Mouse (Mus musculus) hindbrain, postnatal 0 days (tissue): Measurements from ENCODE around the gene Scg5. TPM values are rescaled to one million over a fixed set of nuclear protein-coding genes. Genes with fewer than 3 reads are reported as not detected.
A peak's percentile ranks its signal among the peaks of the same experiment; 100 is the strongest.

ENCODE experiments used
- ATAC-seq: fragments of 200-750 bp; cut with Nextera tagmentation; 2 replicates; pipeline ENCODE4 v1.8.0; 2017; ENCODE audit warnings: mild to moderate bottlenecking, moderate TSS enrichment, moderate library complexity
- DNase-seq: peaks from one replicate; pipeline ENCODE4 v3.0.0-alpha.2; 2015; ENCODE audit warnings: low spot score
- H3K27ac ChIP-seq: fragments of 300-500 bp; sonication (generic); 2 replicates; pipeline ENCODE4 v1.5.1; 2014; ENCODE audit warnings: mild to moderate bottlenecking
- H3K27me3 ChIP-seq: fragments of 300-500 bp; sonication (generic); 2 replicates; pipeline ENCODE4 v1.6.1; 2014; ENCODE audit warnings: low read length, mixed read lengths; ENCODE audit not compliant: insufficient read depth
- H3K36me3 ChIP-seq: fragments of 300-500 bp; sonication (generic); 2 replicates; pipeline ENCODE4 v1.6.1; 2014; ENCODE audit warnings: low read length, mixed read lengths; ENCODE audit not compliant: insufficient read depth
- H3K4me1 ChIP-seq: fragments of 300-500 bp; sonication (generic); 2 replicates; pipeline ENCODE4 v1.6.1; 2014; ENCODE audit warnings: antibody characterized with exemption, low read length, mixed read lengths; ENCODE audit not compliant: insufficient read depth
- H3K4me2 ChIP-seq: fragments of 300-500 bp; sonication (generic); 2 replicates; pipeline ENCODE4 v1.6.1; 2014; ENCODE audit warnings: low read depth, mild to moderate bottlenecking, low read length, moderate library complexity, mixed read lengths
- H3K4me3 ChIP-seq: fragments of 300-500 bp; sonication (generic); 2 replicates; pipeline ENCODE4 v1.5.1; 2014; ENCODE audit warnings: low read length
- H3K9ac ChIP-seq: fragments of 300-500 bp; sonication (generic); replicated peaks from 2 replicates; pipeline ENCODE4 v1.6.1; 2014; ENCODE audit warnings: mild to moderate bottlenecking, low read length, moderate library complexity, mixed read lengths
- H3K9me3 ChIP-seq: fragments of 300-500 bp; sonication (generic); 2 replicates; pipeline ENCODE4 v1.6.1; 2016; ENCODE audit warnings: low read length, mixed read lengths
- CTCF ChIP-seq: IDR thresholded peaks from 2 replicates; pipeline ENCODE4 v1.5.1; 2016; ENCODE audit warnings: antibody characterized with exemption, control low read depth, low read depth
- WGBS: fragments of 180-500 bp; shearing (Covaris S2); extraction: QIAGEN DNeasy Blood & Tissue Kit; methylation state at CpG from one replicate; pipeline ENCODE4 v1.1.7; 2014; 5-methylcytosine and 5-hydroxymethylcytosine counted together
- polyA plus RNA-seq: library from polyadenylated mRNA; unstranded; fragments of >200 nt; fragmentation: Nextera tagmentation; extraction: Ambion mirVana; gene quantifications from 2 replicates; pipeline ENCODE4 v1.2.1, GENCODE M21; 2015
- total RNA-seq: library from RNA; depleted of rRNA; stranded (reverse); fragments of >200 nt; gene quantifications from 2 replicates; pipeline ENCODE4 v1.2.3, GENCODE M21; 2014

Scg5 gene
- total and polyA plus RNA-seq, 2 experiments from 2014 or later: 203 to 362 TPM

DNA sequence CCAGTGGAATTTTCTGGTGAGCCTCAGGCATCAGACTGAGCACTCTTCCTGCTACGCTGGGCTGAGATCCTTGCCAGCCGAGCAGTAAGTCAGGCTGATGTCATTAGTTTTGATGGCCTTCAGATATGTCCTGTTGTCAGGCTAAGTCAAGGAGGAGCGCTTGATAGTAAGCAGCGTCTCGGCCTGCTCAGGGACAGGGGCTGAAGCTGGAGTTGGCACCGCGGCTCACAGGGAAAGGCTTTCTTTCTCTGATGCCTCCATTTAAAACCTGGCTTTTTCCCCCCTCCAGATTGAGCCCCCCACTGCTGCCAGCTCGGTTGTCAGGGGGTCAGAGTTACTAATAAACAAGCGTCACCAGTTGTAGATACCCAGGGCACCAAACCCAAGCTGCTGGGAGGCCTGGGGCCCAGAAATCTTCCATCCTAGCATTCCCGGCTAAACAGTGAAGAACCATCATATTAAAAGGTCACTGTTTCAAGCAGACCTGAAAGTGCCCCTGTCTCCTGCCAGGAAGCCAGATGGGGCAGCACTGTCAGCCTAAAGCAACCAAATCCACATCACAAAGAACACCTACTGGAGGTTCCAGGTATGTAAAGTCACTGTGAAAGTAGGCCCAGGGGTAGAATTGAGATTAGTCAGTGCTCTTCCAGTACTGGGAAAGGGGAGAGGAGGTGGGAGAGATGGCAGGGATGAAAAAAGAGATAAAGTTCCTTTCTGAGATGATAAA is 21.9 kb downstream of the Scg5 start:
- 55% methylated on average over 10 of the region's 10 CpGs for WGBS
- TF ChIP-seq CTCF: no peak
- no peak overlapping the region for H3K27ac ChIP-seq
- no peak overlapping the region for H3K9ac ChIP-seq
- 0 out of 2 replicates have a peak, but pooled peaks have one; percentile 49 for ATAC-seq
- H3K4me2 ChIP-seq: no peak overlapping the region
- DNase-seq: no peak
- H3K4me3 ChIP-seq: no peak overlapping the region
- no peaks in the 10 kb centered on the region for H3K4me1 ChIP-seq
- no peaks in the 10 kb centered on the region for H3K36me3 ChIP-seq
- H3K9me3 ChIP-seq: no peaks in the 10 kb centered on the region
- no peaks in the 10 kb centered on the region for H3K27me3 ChIP-seq

DNA sequence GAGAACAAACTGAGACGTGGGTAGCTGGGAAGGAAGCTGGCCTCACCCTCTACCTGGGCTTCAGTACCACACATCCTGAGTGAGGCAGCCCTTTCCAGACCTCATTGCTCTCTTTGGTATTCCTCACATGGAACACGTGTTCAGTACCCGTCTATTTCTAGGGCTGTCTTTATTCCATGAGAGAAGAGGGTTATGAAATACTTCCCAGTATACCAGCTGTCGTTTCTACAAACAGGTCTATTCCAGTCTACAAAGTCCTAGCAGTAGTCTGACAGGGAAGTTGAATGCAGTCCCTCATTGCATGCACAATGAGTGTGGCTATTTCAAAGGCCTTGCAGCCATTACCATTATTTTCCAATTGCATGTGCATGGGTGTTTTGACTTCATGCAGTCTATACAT is 23.2 kb downstream of the Scg5 start:
- Histone ChIP-seq H3K36me3 (no peaks in the 10 kb centered on the region), H3K4me3 (no peak overlapping the region), H3K9ac (no peak overlapping the region), H3K27me3 (no peaks in the 10 kb centered on the region), H3K4me1 (no peaks in the 10 kb centered on the region), H3K4me2 (no peak overlapping the region), H3K9me3 (no peaks in the 10 kb centered on the region), H3K27ac (no peak overlapping the region)
- DNase-seq (no peak), ATAC-seq (no peak)
- 85% methylated on average over 4 of the region's 4 CpGs for WGBS
- no peak for TF ChIP-seq CTCF

DNA sequence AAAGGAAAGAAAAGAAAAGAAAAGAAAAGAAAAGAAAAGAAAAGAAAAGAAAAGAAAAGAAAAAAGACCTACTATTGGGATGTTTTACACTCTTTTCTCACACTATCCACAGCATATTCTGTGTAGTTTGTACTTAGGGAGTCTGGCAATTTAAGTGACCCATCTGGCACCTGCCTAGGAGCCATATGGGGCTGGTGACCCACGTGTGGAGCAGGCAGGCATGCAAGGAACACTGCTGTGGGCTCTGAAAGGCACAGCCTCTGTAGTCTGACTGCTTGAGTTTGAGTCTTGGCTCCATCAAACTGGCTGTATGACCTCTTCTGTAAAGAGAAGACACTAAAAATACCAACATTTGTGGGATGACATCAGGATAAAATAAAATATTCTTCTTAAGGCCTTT is 25.2 kb downstream of the Scg5 start:
- H3K4me2 ChIP-seq: no peak overlapping the region
- H3K4me1 ChIP-seq: no peaks in the 10 kb centered on the region
- no peaks in the 10 kb centered on the region for H3K9me3 ChIP-seq
- WGBS: 11% methylated on average over 1 of the region's 1 CpGs
- H3K27ac ChIP-seq: no peak overlapping the region
- TF ChIP-seq CTCF: no peak
- H3K27me3 ChIP-seq: no peaks in the 10 kb centered on the region
- H3K9ac ChIP-seq: no peak overlapping the region
- H3K4me3 ChIP-seq: no peak overlapping the region
- no peak for ATAC-seq
- H3K36me3 ChIP-seq: no peaks in the 10 kb centered on the region
- DNase-seq: no peak

DNA sequence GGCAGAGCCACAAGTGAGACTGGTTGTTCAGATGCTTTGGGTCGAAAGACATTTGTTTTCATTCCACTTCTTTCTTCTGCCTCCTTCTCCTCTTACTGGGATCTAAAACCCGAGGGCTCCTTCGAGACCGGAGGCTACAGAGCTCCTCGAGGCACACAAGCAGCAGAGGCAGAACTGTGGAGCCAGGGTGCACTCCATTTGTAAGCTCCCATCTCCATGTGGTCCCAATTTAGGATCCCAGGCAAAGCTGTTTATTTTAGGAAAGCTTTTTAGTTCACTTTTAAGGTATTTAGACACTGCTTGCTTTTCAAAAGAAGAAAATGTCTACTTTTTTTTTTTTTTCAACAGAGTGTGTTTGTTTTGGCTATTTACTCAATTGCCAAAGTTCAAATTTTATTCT is 28.1 kb downstream of the Scg5 start:
- no peak overlapping the region for H3K4me3 ChIP-seq
- no peaks in the 10 kb centered on the region for H3K36me3 ChIP-seq
- H3K9ac ChIP-seq: no peak overlapping the region
- ATAC-seq (no peak), DNase-seq (no peak)
- no peaks in the 10 kb centered on the region for H3K4me1 ChIP-seq
- no peaks in the 10 kb centered on the region for H3K9me3 ChIP-seq
- no peak overlapping the region for H3K4me2 ChIP-seq
- no peak overlapping the region for H3K27ac ChIP-seq
- WGBS: 72% methylated on average over 5 of the region's 5 CpGs
- no peaks in the 10 kb centered on the region for H3K27me3 ChIP-seq
- TF ChIP-seq CTCF: no peak

DNA sequence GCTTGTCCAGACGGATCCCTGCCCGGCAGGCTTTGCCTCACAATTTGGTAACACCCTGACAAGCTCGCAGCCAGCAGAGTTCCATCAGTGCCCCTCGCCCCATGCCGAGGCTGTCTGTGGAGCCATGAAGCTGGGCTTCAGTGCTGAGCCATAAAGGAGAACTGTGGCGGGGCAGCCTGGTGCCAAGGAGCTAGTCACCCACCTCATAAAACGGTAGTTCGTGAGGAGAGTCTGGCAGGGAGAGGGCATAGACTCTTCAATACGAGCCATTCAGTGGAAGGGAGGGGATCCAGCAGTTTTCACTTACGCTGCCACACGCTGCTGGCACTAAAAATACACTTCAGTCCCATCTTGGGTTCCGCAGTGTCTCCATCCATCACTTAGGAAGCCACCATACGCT is 30.3 kb downstream of the Scg5 start:
- no peak overlapping the region for H3K4me3 ChIP-seq
- no peaks in the 10 kb centered on the region for H3K4me1 ChIP-seq
- H3K27me3 ChIP-seq: no peaks in the 10 kb centered on the region
- ATAC-seq (no peak), DNase-seq (no peak)
- no peaks in the 10 kb centered on the region for H3K36me3 ChIP-seq
- H3K9me3 ChIP-seq: no peaks in the 10 kb centered on the region
- WGBS: 77% methylated on average over 13 of the region's 13 CpGs
- H3K4me2 ChIP-seq: no peak overlapping the region
- H3K9ac ChIP-seq: no peak overlapping the region
- no peak for TF ChIP-seq CTCF
- no peak overlapping the region for H3K27ac ChIP-seq

DNA sequence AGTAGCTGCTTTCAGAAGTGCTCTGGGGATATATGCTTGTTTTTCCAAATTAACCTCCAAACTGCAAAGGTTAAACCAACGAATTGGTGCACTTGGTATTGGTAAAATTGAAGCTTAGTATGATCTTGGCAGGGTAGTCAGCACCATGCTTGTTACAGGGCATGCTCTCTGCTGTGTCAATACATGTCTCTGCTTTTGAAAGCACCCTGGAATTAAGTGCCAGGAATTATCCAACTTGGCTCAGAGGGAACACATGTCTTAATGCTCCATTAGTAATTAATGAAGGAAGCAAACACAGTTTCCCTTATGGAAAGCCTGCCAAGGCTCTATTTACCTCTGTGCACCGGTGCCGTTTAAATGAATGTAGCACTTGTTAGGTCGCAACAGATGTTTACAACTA is 33.7 kb downstream of the Scg5 start:
- 55% methylated on average over 4 of the region's 4 CpGs for WGBS
- no peak for TF ChIP-seq CTCF
- no peaks in the 10 kb centered on the region for H3K4me1 ChIP-seq
- H3K27me3 ChIP-seq: no peaks in the 10 kb centered on the region
- H3K27ac ChIP-seq: no peak overlapping the region
- no peak overlapping the region for H3K4me2 ChIP-seq
- H3K9ac ChIP-seq: no peak overlapping the region
- DNase-seq (no peak), ATAC-seq (no peak)
- H3K9me3 ChIP-seq: no peaks in the 10 kb centered on the region
- no peak overlapping the region for H3K4me3 ChIP-seq
- no peaks in the 10 kb centered on the region for H3K36me3 ChIP-seq

DNA sequence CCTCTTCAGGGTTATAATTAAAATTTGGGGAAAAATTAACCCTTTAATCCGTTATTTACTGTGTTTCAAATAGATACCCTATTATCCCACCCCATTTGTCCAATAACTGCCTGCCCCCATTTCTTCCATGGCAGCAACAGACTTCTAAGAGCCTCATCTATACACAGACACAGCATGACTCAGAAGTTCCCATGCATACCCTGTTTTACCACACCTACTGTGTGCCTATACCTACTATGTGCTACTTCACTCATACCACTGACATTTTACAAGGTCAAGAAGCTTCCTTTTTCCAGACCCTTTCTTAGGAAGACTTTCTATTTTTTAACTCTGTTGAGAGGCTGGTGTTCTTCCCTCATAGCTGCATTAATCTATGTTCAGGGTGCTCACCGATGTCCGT is 35.4 kb downstream of the Scg5 start:
- Histone ChIP-seq H3K9ac (no peak overlapping the region), H3K9me3 (no peaks in the 10 kb centered on the region), H3K27me3 (no peaks in the 10 kb centered on the region), H3K4me3 (no peak overlapping the region), H3K4me1 (no peaks in the 10 kb centered on the region), H3K4me2 (no peak overlapping the region), H3K27ac (no peak overlapping the region), H3K36me3 (peaks cover 6% of the 10 kb centered on the region; the same call in 1 of the 2 replicates)
- 91% methylated on average over 3 of the region's 3 CpGs for WGBS
- no peak for TF ChIP-seq CTCF
- ATAC-seq: no peak
- no peak for DNase-seq
